Mouse (Mus musculus) liver, postnatal 0 days (tissue): ENCODE measurements at regions not wholly inside any gene's neighbourhood (a gene's known extent, or its start where the extent isn't known, plus 50 kb on each side); places are given as distances from the start of the nearest gene placed in this dataset.

Source experiments
- ATAC-seq: fragments of 200-750 bp; cut with Nextera tagmentation; 2 replicates; pipeline ENCODE4 v1.8.0; 2017; ENCODE audit warnings: mild to moderate bottlenecking, moderate library complexity
- DNase-seq: peaks from one replicate; pipeline ENCODE4 v3.0.0-alpha.2; 2016
- H3K27ac ChIP-seq: fragments of 300-500 bp; sonication (generic); 2 replicates; pipeline ENCODE4 v1.5.1; 2014; ENCODE audit warnings: antibody characterized with exemption, moderate library complexity, mild to moderate bottlenecking, low read depth
- H3K27me3 ChIP-seq: fragments of 300-500 bp; sonication (generic); 2 replicates; pipeline ENCODE4 v1.6.1; 2014; ENCODE audit warnings: low read length, control low read depth, mixed read lengths; ENCODE audit not compliant: insufficient read depth
- H3K36me3 ChIP-seq: fragments of 300-500 bp; sonication (generic); replicated peaks from 2 replicates; pipeline ENCODE4 v1.6.1; 2014; ENCODE audit warnings: mild to moderate bottlenecking, control low read depth, low read length, moderate library complexity, mixed read lengths; ENCODE audit not compliant: insufficient read depth
- H3K4me1 ChIP-seq: fragments of 300-500 bp; sonication (generic); 2 replicates; pipeline ENCODE4 v1.6.1; 2014; ENCODE audit warnings: antibody characterized with exemption, mild to moderate bottlenecking, control low read depth; ENCODE audit not compliant: insufficient read depth
- H3K4me2 ChIP-seq: fragments of 300-500 bp; sonication (generic); 2 replicates; pipeline ENCODE4 v1.6.1; 2014; ENCODE audit warnings: low read depth, mild to moderate bottlenecking, low read length, moderate library complexity, mixed read lengths
- H3K4me3 ChIP-seq: fragments of 300-500 bp; sonication (generic); 2 replicates; pipeline ENCODE4 v1.5.1; 2014; ENCODE audit warnings: low read depth, low read length
- H3K9ac ChIP-seq: fragments of 300-500 bp; sonication (generic); replicated peaks from 2 replicates; pipeline ENCODE4 v1.6.1; 2014; ENCODE audit warnings: mild to moderate bottlenecking, moderate library complexity
- H3K9me3 ChIP-seq: fragments of 300-500 bp; sonication (generic); 2 replicates; pipeline ENCODE4 v1.6.1; 2016; ENCODE audit warnings: mild to moderate bottlenecking, control low read depth, low read length, mixed read lengths
- CTCF ChIP-seq: sonication (generic); IDR thresholded peaks from 2 replicates; pipeline ENCODE4 v1.5.1; 2016; ENCODE audit warnings: antibody characterized with exemption, low read depth
- EP300 ChIP-seq: IDR thresholded peaks from 2 replicates; pipeline ENCODE4 v1.6.1; 2016; ENCODE audit warnings: antibody characterized with exemption, low read depth, mild to moderate bottlenecking
- WGBS: fragments of 180-500 bp; shearing (Covaris S2); extraction: QIAGEN DNeasy Blood & Tissue Kit; methylation state at CpG from one replicate; pipeline ENCODE4 v1.1.7; 2014; ENCODE audit not compliant: insufficient replicate concordance; 5-methylcytosine and 5-hydroxymethylcytosine counted together

DNA sequence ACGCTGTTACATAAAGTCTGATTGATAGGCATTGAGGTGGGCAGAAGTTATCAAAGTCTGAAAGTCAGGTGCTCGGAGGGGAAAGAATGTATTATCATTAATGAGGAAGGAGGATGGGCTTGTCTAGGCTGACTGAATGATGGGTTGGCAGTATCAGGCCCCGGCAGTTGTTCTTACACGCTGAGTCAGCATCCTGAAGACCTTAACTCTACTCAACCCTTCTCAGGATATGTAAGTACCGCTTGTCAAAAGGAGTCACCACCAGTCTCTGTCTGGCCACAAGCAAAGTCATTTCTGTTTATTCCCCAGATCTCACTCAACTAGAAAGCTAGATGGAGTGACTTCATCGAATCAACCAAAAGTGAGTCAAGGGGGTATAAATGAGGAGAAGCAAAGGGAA is 90.0 kb upstream of the Phactr1 start:
- Histone ChIP-seq H3K9me3 (no peaks in the 10 kb centered on the region), H3K4me1 (no peaks in the 10 kb centered on the region), H3K36me3 (no peaks in the 10 kb centered on the region), H3K27ac (no peak overlapping the region), H3K27me3 (no peaks in the 10 kb centered on the region), H3K9ac (no peak overlapping the region), H3K4me2 (no peak overlapping the region), H3K4me3 (no peak overlapping the region)
- no peak for ATAC-seq
- no peak for DNase-seq
- TF ChIP-seq EP300, result no peak
- no peak for TF ChIP-seq CTCF
- WGBS, result 55% methylated on average over 6 of the region's 6 CpGs

DNA sequence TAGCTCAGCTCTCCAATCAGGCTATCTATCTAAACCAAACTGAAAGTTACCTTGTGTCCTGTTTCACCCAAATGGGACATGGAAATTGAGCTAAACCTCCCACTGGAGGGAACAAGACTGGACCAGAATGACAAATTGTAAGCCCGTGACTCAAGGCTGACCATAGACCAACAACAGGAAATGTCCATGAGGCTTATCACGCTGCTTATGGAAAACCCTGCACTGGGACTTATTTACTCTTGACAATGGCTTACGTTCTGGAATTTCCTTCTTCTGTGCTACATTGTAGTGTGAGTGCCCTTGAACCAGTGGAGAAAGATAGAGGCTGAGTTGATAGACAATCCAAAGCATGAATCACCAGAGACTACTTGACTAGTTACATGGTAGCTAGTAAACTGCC is 87.5 kb upstream of the Phactr1 start:
- Histone ChIP-seq H3K9me3 (no peaks in the 10 kb centered on the region), H3K27me3 (no peaks in the 10 kb centered on the region), H3K9ac (no peak overlapping the region), H3K27ac (no peak overlapping the region), H3K4me2 (no peak overlapping the region), H3K36me3 (no peaks in the 10 kb centered on the region), H3K4me3 (no peak overlapping the region), H3K4me1 (no peaks in the 10 kb centered on the region)
- WGBS, result 36% methylated on average over 3 of the region's 3 CpGs
- TF ChIP-seq EP300 (peak; percentile 33; the same call in 1 of the 2 replicates), CTCF (no peak)
- DNase-seq (no peak), ATAC-seq (no peak)

DNA sequence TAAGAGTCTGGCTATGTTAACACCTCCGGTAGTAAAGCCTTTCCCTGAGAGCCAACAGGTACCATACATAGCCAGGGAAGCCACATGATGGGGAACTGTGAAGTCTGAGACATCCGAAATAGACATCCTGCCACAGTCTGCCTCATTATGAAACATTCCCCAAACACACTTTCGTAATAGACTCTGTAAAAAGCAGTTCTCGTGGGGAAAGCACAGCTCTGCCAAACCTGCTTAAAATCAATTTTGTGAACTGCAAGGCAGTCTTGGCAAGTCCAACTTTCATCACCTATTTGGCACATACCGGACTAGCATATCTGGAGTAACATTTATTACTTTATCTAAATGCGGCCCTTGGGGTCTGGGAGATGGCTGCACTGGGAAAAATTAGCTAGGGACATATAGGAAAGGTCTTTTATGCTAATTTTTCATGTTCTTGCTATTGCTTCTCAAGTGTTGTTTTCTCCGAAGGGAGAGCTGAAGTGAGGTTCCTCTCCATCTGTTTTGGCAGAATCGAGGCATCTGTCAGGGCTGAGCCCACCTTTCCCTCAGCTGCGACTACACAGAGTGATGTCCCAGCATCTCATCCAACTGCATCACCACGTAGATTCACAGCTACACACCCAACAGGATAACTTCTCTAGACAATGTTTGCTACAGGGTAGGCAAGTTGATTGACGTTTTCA is 86.8 kb upstream of the Phactr1 start:
- Histone ChIP-seq H3K27me3 (no peaks in the 10 kb centered on the region), H3K4me1 (no peaks in the 10 kb centered on the region), H3K27ac (no peak overlapping the region), H3K9me3 (no peaks in the 10 kb centered on the region), H3K9ac (no peak overlapping the region), H3K4me3 (no peak overlapping the region), H3K4me2 (no peak overlapping the region), H3K36me3 (no peaks in the 10 kb centered on the region)
- ATAC-seq (no peak), DNase-seq (no peak)
- WGBS, result 71% methylated on average over 11 of the region's 11 CpGs
- no peak for TF ChIP-seq CTCF
- no peak for TF ChIP-seq EP300

DNA sequence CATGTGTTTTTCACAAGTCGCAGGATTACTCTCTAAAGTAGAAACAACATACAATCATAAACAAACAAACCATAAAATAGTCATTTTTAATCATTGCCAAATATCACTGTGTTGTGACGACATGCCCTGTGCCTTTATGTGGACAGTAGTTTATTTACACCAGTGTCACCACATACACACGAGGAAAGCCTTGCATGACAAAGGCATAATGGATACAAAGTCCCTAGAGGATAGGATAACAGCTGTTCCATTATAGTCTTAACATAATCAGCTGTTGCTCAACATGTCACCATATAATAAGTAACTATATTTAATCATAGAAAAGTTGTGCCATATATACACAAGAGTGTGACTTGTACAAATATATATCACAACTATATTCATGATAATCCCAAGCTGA is 85.2 kb upstream of the Phactr1 start:
- TF ChIP-seq EP300 (no peak), CTCF (no peak)
- H3K4me3 ChIP-seq, result no peak overlapping the region
- no peak overlapping the region for H3K9ac ChIP-seq
- no peaks in the 10 kb centered on the region for H3K36me3 ChIP-seq
- no peak overlapping the region for H3K27ac ChIP-seq
- no peaks in the 10 kb centered on the region for H3K27me3 ChIP-seq
- H3K4me1 ChIP-seq, result no peaks in the 10 kb centered on the region
- H3K4me2 ChIP-seq, result no peak overlapping the region
- ATAC-seq (no peak), DNase-seq (no peak)
- WGBS, result 68% methylated on average over 3 of the region's 3 CpGs
- H3K9me3 ChIP-seq, result no peaks in the 10 kb centered on the region

DNA sequence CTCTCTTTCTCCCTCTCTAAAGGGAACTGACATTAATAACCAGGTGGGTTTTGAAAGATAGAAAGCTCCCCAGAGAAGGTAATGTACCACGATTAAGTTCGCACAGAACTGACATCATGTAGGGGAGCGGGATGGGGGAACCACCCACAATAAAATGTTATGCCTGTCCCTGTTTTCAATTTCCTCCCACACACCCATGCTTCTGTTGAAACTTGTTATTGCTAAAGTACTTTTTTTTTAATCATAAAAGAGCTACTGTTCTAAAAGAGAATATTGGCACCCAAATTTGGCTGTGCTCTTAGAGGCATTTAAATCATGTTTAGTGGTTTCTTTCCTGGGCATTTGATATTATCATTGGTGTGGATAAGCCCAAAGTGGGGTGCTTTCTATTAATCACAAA is 82.6 kb upstream of the Phactr1 start:
- no peak overlapping the region for H3K9ac ChIP-seq
- H3K4me2 ChIP-seq, result no peak overlapping the region
- no peaks in the 10 kb centered on the region for H3K4me1 ChIP-seq
- no peaks in the 10 kb centered on the region for H3K9me3 ChIP-seq
- H3K36me3 ChIP-seq, result no peaks in the 10 kb centered on the region
- DNase-seq, result no peak
- no peak overlapping the region for H3K27ac ChIP-seq
- 71% methylated on average over 3 of the region's 3 CpGs for WGBS
- ATAC-seq, result no peak
- H3K27me3 ChIP-seq, result no peaks in the 10 kb centered on the region
- no peak overlapping the region for H3K4me3 ChIP-seq
- TF ChIP-seq EP300 (no peak), CTCF (no peak)

DNA sequence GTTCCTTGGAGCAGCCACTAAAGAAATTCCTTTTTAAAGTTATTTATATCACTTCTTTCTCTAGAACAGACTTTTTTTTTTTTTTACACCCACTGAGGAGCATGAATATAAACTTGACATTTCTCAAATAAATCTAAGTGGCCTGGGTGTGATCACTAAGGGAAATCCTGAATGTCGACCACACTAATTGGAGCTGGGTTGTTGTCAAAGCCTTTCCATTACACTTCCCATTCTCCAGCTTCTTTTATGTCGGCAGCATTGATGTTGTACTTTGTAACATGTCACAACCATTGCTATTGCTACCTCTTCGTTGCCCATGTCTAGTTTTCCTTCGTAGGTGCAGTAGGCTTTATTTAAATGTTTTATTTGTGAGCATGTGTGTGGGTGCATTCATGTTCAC is 77.1 kb upstream of the Phactr1 start:
- TF ChIP-seq CTCF (no peak), EP300 (no peak)
- H3K4me2 ChIP-seq, result no peak overlapping the region
- no peaks in the 10 kb centered on the region for H3K4me1 ChIP-seq
- ATAC-seq (no peak), DNase-seq (no peak)
- H3K36me3 ChIP-seq, result no peaks in the 10 kb centered on the region
- WGBS, result 71% methylated on average over 4 of the region's 4 CpGs
- H3K4me3 ChIP-seq, result no peak overlapping the region
- no peak overlapping the region for H3K9ac ChIP-seq
- H3K9me3 ChIP-seq, result no peaks in the 10 kb centered on the region
- no peak overlapping the region for H3K27ac ChIP-seq
- H3K27me3 ChIP-seq, result no peaks in the 10 kb centered on the region

DNA sequence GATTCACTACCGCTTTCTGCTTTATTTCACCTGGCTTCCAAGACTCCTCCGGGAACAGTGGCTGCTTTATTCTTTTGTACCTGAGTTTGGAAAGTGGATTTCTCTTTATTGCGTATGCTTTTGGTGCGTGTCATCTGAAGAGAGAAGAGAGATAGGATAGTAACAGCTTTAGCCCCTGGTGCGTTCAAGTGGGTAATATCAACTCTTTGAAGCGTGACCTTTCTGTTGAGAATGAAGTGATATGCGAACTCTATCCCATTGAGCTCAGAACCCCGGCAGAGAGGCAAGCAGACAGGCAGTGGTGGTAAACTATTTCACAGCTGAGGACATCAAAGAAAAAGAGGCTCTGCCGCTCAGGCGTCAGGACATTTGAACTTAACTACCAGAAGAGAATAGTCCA is 72.7 kb upstream of the Phactr1 start:
- WGBS, result 60% methylated on average over 10 of the region's 10 CpGs
- Histone ChIP-seq H3K4me2 (no peak overlapping the region), H3K27ac (no peak overlapping the region), H3K36me3 (no peaks in the 10 kb centered on the region), H3K4me3 (no peak overlapping the region), H3K9ac (no peak overlapping the region), H3K9me3 (no peaks in the 10 kb centered on the region), H3K27me3 (no peaks in the 10 kb centered on the region), H3K4me1 (no peaks in the 10 kb centered on the region)
- ATAC-seq (no peak), DNase-seq (no peak)
- TF ChIP-seq CTCF, result no peak
- no peak for TF ChIP-seq EP300
